Mouse (Mus musculus) embryo, embryonic 10 days (tissue): ENCODE results near the gene Med11.
"Not testable (repeated sequence)": the region's sequence is repeated elsewhere in the genome, so short reads cannot be mapped to it uniquely, and the experiment has no call there.

Source experiments
- DNase-seq: peaks from one replicate; pipeline ENCODE4 v3.0.0-alpha.2; 2015; ENCODE audit warnings: low spot score

Med11 gene

DNA sequence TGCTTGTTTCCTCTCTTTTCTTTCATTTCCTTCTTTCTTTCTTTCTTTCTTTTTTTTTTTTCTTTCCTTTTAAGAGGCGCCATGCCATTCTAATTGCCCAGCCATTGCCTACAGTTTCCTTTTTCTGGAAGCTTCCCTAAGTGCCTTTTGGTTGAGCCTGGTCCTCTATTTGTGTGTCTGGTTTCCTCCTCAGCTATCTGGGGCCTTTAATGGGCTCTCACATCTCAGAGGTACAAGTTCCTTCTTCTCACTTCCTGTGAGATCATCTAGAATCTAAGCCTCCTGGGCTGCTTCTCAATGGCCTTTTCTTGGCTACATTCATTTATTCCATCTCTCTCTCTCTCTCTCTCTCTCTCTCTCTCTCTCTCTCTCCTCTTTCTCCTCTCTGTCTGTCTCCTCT, 4.3 kb upstream of the Med11 start:
- DNase-seq = no peak

DNA sequence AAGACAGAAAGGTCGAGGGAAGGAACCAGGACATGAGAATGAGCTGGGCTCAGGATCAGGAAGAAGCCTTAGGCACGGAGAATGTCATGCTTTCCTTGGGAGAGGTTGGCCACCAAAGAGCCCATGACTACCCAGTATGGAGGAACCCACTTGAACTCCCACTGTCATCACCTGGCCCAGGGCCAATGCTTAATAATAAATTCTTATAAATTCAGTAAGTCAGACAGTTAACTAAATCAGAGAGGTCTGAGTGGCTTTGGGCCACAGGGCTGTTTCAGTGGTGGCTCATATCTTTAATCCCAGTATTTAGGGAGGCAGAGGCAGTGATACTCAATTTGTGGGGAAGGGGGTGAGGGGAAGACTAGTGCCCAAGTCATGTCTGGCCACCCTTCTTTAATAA, 793 bp upstream of the Med11 start:
- no peak for DNase-seq

DNA sequence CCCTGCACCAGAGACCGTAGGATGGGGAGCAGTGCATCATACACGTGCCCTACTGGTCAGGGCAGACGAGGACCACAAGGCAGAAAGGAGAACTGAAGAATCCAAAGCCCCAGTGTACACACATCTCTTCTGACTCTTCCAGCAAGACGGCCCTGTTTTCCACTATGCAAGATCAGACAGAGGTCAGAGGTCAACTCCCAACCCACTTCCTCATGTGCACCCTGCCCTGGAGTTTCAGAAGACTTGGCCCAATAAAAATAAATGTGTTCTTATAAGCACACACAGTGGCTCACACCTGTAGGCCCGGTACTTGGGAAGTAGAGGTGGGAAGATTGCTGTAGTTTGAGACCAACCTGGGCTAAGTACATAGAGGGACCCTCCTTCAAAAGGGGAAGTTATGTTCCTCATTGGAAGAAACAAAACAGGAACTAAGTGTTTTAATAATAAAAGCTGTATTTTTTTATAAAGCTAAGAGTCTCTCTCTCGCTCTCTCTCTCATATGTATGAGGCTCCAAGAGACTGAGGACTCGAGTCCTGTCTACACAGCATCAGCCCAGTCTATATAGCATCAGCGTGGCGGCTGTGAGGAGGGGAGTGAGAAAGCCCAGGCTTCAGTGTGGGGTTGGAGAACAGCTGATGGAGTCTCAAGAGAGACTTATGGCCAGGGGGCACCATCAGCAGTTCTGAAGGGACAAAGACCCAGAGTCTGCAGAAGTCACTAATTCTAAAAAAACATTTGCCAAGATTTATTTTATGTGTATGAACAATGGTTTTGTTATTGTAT, 1.7 kb downstream of the Med11 start:
- DNase-seq = no peak

DNA sequence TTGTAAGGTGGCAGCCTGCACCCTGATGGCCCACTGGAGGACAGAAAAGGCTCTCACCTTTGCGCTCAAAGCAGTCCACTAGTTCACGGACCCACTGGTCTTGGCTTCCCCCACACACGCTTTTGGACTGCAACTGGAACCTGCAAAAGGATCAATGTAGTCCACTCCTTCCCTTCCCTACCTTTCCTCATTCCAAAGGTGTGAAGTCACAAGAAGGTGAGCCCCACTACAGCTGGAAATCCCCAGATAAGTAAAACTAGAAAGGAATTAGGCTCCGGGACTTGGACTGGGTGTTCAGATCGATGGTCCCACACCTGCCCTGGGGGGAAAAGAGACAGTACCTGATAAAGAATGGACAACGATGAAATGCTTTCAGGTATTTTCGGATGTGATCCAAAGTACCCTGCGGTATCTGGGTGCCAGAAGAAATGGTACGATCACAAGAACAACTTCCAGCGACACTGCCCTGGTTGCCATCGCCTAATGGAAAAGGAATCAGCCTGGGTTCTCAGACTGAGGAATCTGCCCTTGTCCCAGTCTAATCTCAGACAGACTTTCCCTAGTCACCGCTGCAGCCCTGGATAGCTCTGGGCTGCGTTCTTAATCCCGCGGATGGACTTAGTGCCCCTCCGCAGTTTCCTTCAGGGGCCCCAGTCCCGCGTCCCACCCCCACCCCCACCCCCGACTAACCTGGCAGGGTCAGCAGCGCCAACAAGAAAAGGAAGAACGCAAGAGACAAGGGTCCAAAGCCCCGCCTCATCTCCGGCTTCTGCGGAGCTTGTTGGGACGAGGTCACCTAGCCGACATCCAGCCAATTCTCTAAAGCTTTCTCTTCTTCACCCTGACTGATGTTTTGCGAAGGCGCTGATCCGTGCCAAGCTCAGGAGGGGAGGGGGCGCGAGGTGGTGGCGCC, 7.2 kb downstream of the Med11 start, which contains the start of gene Zmynd15:
Zmynd15 (plus strand) TSS at position 746 of the 913 bp plus-strand sequence.
- DNase-seq = peak; percentile 11

DNA sequence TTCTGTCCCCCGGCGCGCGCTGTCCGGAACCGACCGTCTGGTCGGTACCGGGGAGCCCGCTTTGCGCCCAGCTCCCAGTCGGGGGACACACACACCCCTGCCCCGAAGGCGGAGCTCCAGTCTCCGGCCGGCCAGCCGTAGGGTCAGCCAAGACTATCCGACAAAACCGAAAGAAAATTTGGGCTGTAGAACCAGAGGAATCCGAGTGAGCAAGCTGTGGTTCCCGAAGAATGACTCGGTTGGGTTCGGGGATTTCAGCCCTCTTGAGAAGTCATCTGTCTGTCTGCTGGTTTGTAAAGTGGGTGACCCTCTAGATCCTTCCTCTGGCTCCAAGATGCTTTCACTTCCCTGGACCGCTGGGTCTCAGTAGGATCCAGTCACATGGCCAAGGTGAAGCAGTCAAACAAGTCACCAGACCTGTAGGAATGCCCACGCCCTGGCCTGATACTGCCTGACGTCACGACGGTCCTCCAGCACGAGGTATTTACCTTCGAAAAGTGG, 7.9 kb downstream of the Med11 start, which contains the start of gene Cxcl16:
Cxcl16 (minus strand) TSS at position 384 of the 501 bp plus-strand sequence.
- peak; percentile 11 for DNase-seq

DNA sequence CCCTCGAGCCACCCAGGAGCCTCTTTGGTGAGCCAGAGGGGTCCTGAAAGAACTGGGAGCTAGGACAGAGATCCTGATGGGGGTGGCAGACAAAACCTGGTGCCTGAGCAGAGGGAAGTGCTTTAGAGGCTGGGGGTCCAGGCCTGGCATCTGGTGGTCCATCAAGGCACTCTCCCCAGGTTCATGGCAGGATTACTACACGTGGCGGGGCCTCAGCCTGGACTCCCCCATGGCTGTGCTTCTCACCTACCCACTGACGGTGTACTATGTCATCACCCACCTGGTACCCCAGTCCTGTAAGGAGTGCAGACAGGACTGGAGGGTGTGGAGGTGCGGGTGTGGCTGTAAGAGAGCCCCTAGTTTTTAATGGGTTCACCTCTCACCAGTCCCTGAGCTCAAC, 12.3 kb downstream of the Med11 start:
- no peak for DNase-seq

DNA sequence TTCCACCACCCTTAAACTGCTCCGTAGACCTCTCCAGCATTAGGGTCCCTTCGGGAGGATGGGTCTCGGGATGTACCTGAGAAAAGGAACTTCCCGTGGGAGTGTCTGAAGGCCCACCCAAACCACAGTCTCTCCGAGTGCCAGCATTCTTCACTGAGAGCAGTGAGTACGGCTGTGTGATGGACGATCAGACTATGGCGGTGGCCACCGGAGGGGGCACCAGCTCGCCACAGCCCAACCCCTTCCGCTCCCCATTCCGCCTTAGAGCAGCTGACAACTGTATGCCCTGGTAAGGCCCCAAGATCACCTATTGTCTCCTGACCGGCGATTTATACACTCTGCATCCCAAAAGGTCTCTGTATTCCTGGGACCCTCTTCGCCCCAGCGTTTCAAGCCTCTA, 13.5 kb downstream of the Med11 start:
- peak; percentile 36 for DNase-seq

DNA sequence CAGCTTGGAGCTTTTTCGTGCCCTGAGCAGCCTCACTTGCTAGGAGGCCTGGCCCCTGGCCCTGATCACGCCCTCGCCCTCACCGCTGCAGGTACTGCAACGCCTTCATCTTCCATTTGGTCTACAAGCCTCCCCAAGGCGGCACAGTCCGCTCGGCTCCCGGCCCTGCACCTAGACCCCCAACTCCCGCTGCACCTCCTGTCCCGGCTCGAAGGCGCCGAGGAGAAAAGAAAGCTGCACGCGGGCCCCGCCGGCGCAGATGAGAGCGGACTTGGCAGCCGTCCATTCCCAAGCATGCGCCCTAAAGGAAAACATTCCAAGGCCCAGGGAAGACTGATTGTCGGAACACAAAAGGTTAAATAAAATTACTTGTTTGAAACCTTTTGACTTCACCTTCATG, 14.1 kb downstream of the Med11 start:
- no peak for DNase-seq

DNA sequence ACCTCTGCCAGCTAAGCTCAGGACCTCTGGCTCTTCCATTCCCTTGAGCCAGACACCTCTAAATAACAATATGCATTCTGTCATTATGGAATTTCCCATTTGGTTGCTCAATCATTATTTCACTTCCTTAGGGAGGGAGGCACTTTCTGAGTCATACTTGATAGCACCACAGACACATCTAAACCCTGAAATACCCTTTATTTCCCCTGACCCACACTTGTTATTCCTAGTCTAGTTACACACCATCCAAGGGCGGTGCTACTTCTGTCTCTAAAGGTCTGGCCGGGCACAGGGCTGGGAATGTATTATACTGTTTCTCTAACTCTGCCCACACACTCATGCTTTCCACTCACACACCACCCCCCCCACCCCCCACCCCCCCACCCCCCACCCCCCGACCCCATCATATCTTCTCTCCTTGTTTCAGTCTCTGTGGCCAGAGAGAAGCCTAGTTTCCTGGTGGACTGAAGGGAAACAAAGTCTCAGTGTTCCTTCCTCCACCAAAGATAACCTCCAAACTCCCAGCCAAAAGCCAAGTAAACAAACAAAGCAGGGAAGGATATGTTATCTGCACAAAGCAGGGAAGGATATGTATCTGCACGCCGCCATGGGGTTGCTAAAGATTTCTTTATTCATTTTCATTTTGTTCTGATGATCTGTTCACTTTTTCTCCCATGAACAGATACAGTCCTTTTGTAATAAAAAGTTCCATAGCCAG, 16.3 kb downstream of the Med11 start:
- no peak for DNase-seq

DNA sequence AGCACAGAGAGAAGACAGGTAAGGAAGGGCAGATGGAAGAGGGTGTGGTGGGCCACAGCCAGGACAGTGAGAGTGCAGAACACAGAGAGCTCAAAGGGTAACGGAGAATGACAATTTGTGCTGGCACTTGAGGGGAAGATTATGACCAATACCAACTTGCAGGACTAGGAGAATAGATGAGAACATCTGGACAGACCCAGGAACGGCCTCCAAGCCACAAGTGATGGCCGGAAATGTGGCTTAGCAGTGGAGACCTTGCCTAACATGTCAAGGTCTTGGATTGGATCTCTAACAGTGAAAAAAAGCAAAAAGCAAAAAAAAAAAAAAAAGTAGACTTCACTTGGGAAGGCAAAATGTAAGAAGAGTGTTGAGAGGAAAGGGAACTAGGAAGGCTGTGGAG, 18.0 kb downstream of the Med11 start:
- DNase-seq = no peak

DNA sequence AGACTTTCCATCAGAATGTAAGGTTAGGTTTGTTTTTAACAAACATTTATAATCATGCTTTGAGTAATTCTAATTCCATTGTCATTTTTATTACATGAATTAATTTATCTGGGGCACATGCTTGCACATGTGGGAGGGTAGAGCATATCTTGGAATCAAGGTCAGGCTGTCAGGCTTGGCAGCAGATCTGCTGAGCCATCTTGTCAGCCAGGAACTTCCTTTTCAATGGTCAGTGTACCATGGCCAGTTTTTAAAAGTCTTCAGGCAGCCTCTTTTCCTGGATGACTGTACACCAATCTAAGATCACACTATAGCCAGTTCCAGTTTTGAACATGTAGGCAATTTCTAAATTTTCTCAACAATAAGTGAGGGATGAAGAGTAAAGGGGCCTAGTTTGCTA, 21.0 kb downstream of the Med11 start:
- no peak for DNase-seq

DNA sequence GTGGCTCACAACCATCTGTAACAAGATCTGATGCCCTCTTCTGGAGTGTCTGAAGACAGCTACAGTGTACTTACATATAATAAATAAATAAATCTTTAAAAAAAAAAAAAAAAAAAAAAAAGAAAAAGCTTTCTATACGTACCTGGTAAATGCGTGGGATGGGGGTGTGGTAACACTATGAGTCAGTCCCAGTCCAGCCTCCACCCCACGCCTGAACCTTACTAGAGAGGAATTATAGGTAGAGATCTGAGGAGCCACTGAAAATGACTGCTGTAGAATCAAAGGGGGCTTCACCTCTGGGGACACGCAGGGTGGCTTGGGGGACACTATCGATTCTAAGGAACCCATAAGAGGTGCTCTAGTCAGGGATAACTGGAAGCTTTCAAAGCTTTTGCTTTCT, 21.6 kb downstream of the Med11 start:
- not testable (repeated sequence) for DNase-seq

DNA sequence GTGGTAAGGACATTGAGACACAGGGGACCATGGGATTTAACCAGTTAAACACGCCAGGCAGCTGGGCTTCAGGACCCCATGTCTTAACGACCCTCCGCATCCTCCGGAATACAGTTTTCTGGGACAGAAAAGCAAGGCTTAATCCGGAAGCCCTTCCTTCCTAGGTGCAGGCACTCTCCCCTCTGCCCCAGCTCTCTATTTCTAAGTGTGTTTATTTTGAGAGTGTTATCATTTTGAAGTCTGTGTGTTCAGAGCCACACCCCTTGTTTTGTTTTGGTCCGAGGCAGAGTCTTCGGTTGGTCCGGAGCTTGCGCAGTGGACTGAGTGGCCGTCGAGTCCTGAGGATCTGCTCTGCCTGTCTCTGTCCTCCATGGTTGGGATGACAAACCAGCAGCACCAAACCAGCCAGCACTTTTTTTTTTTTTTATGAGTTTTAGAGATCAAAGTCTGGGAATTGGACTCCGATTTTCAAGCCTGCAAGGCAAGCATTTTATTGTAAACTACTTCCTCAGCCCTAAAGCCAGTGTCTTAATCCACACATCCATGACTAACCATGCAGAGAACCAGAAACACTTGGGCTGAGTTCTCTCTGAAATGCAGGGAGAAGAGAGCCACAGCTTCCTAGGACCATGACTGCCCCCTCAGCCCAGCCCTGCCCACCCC, 23.3 kb downstream of the Med11 start:
- DNase-seq = no peak

DNA sequence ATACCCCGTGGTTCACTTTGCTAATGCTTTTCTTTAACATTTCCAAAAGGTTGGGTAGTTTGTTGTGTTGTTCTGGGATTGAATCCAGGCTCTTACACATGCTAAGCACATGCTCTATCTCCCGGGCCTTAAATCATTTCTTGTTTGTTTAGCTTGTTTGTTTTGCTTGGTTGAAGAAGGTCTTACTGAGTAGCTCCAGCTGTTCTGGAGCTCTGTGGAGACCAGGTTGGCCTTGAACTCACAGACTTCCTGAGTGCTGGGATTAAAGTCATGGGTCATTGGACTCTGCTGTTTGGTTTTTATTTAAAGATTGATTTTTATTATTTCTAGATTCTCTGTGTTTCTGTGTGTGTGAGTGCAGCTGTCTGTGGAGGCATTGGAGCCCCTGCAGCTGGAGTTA, 33.8 kb downstream of the Med11 start:
- DNase-seq = no peak

DNA sequence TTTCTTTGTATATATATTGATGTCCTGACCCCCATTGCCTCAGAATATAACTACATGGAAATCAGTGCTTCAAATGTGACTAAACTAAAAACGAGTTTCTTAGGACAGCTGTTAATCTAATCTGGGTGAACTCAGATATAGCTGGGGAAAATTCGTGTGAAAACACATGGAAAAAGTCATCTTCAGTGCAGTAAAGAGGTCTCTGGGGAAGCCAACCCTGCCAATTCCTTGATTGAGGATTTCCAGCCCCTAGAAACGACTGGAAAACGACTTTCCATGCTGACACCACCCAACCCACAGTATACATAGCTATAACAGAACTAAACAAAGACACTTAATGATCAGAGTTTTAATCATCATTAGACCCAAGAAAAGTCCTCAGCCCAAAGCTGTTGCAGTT, 36.1 kb downstream of the Med11 start:
- DNase-seq = no peak

DNA sequence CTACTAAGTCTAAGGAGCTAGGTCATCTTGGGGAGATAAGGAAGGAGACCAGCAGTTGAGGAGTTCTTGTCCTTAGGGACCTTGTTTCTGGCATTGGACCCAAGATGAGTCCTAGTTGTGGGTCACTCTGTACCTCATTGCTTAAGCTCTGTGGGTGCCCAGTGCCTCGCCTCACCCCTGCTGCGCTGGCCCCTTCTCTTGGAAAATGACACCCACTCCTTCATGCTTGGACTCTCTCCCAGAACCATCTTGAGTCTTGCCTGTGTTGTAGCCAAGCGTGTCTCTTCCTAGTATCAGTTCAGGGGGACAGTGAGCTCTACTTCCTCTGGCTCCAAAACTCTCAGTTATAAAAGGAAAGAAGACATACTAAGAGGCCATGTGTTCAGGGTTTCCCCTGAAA, 37.4 kb downstream of the Med11 start:
- DNase-seq = no peak

DNA sequence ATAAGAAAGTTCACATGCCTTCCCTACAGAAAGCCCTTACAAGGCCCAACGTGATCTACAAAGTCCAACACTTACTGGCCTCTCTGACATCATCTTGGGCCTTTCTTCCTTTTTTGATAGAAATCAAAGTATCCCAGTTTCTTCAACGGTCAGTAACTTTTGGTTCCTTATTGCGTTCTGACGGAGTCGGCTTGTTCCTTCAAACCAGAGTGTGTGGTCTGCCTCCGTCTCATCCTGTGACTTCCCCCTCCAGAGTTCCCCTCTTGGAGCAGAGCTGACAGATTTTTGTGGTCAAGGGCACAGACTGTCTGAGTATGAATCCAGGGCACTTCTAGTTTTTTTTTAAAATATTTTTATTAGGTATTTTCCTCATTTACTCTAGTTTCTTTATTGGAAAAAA, 38.0 kb downstream of the Med11 start:
- DNase-seq = no peak

DNA sequence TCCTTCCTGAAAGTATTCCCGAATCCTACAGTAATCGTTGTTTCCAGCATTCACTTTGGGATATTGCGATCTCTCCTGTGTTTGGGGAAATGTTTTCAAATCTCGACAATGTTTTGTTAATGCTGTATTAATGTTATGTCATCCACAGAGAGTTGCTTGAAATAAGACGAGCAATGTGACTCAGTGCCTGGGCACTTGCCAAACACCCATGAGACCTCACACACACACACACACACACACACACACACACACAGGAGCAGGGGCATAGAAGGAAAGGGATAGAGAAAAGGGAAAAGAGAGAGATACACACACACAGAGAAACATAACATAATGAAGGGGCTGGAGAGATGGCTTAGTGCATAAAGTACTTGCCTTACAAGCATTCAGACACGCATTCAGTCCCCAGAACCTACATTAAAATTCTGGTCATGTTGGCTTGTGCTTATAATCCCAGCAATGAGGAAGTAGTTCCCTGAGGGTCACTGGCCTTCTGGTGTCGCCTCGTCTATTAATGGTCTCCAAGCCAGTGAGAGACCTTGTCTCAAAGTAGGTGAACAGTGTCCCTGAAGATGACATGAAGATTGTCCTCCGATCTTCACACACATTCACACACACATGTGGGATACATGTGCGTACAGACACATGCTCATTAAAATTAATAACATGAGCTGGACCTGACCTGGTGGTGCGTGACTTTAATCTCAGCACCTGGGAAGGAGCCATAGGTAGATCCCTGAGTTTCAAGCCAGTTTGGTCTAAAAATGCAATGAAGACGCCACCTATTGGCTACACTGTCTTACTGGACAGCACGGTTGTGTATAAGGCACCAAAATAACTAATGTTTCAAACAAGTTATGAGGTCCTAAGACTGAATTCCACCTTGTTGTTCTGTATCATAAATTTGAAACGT, 48.1 kb downstream of the Med11 start:
- no peak for DNase-seq

DNA sequence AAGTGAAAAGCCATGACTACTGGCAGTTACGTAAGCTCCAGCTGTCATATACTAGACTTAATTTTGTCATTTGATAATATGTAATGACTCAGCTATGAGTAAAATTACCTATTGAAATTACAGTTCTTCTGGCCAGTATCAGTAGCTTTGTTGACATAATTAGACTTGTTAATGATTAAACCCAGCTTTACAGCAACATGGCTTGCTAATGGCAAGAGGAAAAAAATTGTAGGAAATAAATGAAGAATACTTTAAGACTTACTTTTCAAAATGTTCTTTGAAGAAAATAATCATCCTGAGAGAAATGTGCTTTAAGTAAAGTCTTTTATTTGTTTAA, 48.7 kb downstream of the Med11 start:
- no peak for DNase-seq

DNA sequence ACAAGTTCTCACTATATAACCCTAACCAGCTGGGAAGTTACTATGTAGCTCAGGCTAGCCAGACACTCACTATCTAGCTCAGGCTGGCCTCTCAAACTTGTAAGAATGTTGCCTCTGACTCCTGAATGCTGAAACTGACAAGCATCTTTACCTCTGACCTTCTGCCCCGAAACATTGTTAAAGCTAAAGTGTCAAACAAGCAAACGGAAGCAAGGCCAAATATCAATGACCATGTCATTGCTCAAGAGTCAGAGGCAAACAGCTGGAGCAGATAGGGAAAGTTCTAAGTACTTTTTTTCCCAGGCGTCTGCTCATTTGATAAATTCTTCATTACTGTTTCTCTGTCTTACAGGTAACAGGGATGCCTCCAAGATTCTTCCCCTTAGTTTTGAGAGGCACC, 50.3 kb downstream of the Med11 start:
- DNase-seq = no peak
